Mouse (Mus musculus) neural tube, embryonic 14.5 days (tissue): ENCODE data around the gene 2010111I01Rik. TPM values are rescaled to one million over a fixed set of nuclear protein-coding genes. Genes with fewer than 3 reads are reported as not detected.

Source experiments
- ATAC-seq: fragments of 200-750 bp; cut with Nextera tagmentation; 2 replicates; pipeline ENCODE4 v1.8.0; 2017; ENCODE audit warnings: low read depth, mild to moderate bottlenecking, moderate TSS enrichment, moderate library complexity
- H3K27ac ChIP-seq: fragments of 300-500 bp; sonication (generic); 2 replicates; pipeline ENCODE4 v1.5.1; 2014; ENCODE audit warnings: low read depth, mild to moderate bottlenecking, control low read depth, low read length, moderate library complexity, mixed read lengths
- H3K27me3 ChIP-seq: fragments of 300-500 bp; sonication (generic); 2 replicates; pipeline ENCODE4 v1.6.1; 2014; ENCODE audit warnings: low read length; ENCODE audit not compliant: control insufficient read depth, insufficient read depth
- H3K36me3 ChIP-seq: fragments of 300-500 bp; sonication (generic); 2 replicates; pipeline ENCODE4 v1.6.1; 2014; ENCODE audit warnings: low read length, mixed read lengths; ENCODE audit not compliant: control insufficient read depth, insufficient read depth
- H3K4me1 ChIP-seq: fragments of 300-500 bp; sonication (generic); 2 replicates; pipeline ENCODE4 v1.6.1; 2014; ENCODE audit warnings: low read length; ENCODE audit not compliant: control insufficient read depth, insufficient read depth
- H3K4me2 ChIP-seq: fragments of 300-500 bp; sonication (generic); 2 replicates; pipeline ENCODE4 v1.6.1; 2014; ENCODE audit warnings: mild to moderate bottlenecking, low read depth, low read length, control low read depth
- H3K4me3 ChIP-seq: fragments of 300-500 bp; sonication (generic); 2 replicates; pipeline ENCODE4 v1.5.1; 2014; ENCODE audit warnings: low read depth, low read length, control low read depth, mixed read lengths
- H3K9ac ChIP-seq: fragments of 300-500 bp; sonication (generic); replicated peaks from 2 replicates; pipeline ENCODE4 v1.6.1; 2014; ENCODE audit warnings: low read depth, mild to moderate bottlenecking, control low read depth, low read length, mixed read lengths
- H3K9me3 ChIP-seq: fragments of 300-500 bp; sonication (generic); 2 replicates; pipeline ENCODE4 v1.6.1; 2016; ENCODE audit warnings: low read length; ENCODE audit not compliant: control insufficient read depth
- WGBS: fragments of 180-500 bp; shearing (Covaris S2); extraction: QIAGEN DNeasy Blood & Tissue Kit; methylation state at CpG from one replicate; pipeline ENCODE4 v1.1.7; 2014; 5-methylcytosine and 5-hydroxymethylcytosine counted together
- polyA plus RNA-seq: library from polyadenylated mRNA; unstranded; fragments of >200 nt; fragmentation: Nextera tagmentation; extraction: Ambion mirVana; gene quantifications from 2 replicates; pipeline ENCODE4 v1.2.1, GENCODE M21; 2014

Gene 2010111I01Rik
- polyA plus RNA-seq, 1 experiment from 2014 or later = 28.8 TPM

- WGBS = 71% methylated on average over 7 of the region's 7 CpGs
- H3K27ac ChIP-seq = no peak overlapping the region
- no peak for ATAC-seq
Measured at GRCm38 (mm10) chr13:63154851-63155571, 190.3 kb downstream of the 2010111I01Rik start.

GRCm38 (mm10) chr13:63156264-63156663 is 191.6 kb downstream of the 2010111I01Rik start:
- no peak overlapping the region for H3K4me3 ChIP-seq
- H3K9me3 ChIP-seq = no peaks in the 10 kb centered on the region
- H3K9ac ChIP-seq = no peak overlapping the region
- H3K27me3 ChIP-seq = no peaks in the 10 kb centered on the region
- H3K27ac ChIP-seq = no peak overlapping the region
- WGBS = 80% methylated on average over 10 of the region's 10 CpGs
- no peaks in the 10 kb centered on the region for H3K4me1 ChIP-seq
- H3K36me3 ChIP-seq = no peaks in the 10 kb centered on the region
- no peak overlapping the region for H3K4me2 ChIP-seq
- no peak for ATAC-seq

More at GRCm38 (mm10) chr13:63154851-63155571, 190.3 kb downstream of the 2010111I01Rik start:
- Histone ChIP-seq H3K4me3 (no peak overlapping the region), H3K9me3 (no peaks in the 10 kb centered on the region), H3K27me3 (no peaks in the 10 kb centered on the region), H3K4me1 (no peaks in the 10 kb centered on the region), H3K4me2 (no peak overlapping the region), H3K36me3 (no peaks in the 10 kb centered on the region), H3K9ac (no peak overlapping the region)

GRCm38 (mm10) chr13:63170282-63171073 is 205.8 kb downstream of the 2010111I01Rik start:
- H3K4me3 ChIP-seq = no peak overlapping the region
- H3K9ac ChIP-seq = no peak overlapping the region
- H3K27ac ChIP-seq = no peak overlapping the region
- ATAC-seq = no peak
- H3K4me2 ChIP-seq = no peak overlapping the region
- no peaks in the 10 kb centered on the region for H3K4me1 ChIP-seq
- WGBS = 57% methylated on average over 11 of the region's 11 CpGs
- no peaks in the 10 kb centered on the region for H3K9me3 ChIP-seq
- no peaks in the 10 kb centered on the region for H3K27me3 ChIP-seq
- H3K36me3 ChIP-seq = no peaks in the 10 kb centered on the region

GRCm38 (mm10) chr13:63171347-63172096 is 206.8 kb downstream of the 2010111I01Rik start:
- peak; percentile 45; the same call in 1 of the 2 replicates for ATAC-seq
- no peak overlapping the region for H3K4me2 ChIP-seq
- no peak overlapping the region for H3K4me3 ChIP-seq
- no peaks in the 10 kb centered on the region for H3K36me3 ChIP-seq
- no peak overlapping the region for H3K27ac ChIP-seq
- H3K27me3 ChIP-seq = no peaks in the 10 kb centered on the region
- no peak overlapping the region for H3K9ac ChIP-seq
- WGBS = 20% methylated on average over 13 of the region's 13 CpGs
- H3K4me1 ChIP-seq = no peaks in the 10 kb centered on the region
- H3K9me3 ChIP-seq = no peaks in the 10 kb centered on the region

GRCm38 (mm10) chr13:63172097-63172445 is 207.4 kb downstream of the 2010111I01Rik start:
- no peak overlapping the region for H3K4me3 ChIP-seq
- no peaks in the 10 kb centered on the region for H3K9me3 ChIP-seq
- no peak overlapping the region for H3K9ac ChIP-seq
- WGBS = 87% methylated on average over 3 of the region's 3 CpGs
- H3K4me1 ChIP-seq = no peaks in the 10 kb centered on the region
- no peaks in the 10 kb centered on the region for H3K36me3 ChIP-seq
- H3K27me3 ChIP-seq = no peaks in the 10 kb centered on the region
- no peak overlapping the region for H3K4me2 ChIP-seq
- H3K27ac ChIP-seq = no peak overlapping the region
- ATAC-seq = no peak

GRCm38 (mm10) chr13:63174252-63175020 is 209.7 kb downstream of the 2010111I01Rik start:
- Histone ChIP-seq H3K4me3 (no peak overlapping the region), H3K4me1 (no peaks in the 10 kb centered on the region), H3K36me3 (no peaks in the 10 kb centered on the region), H3K4me2 (no peak overlapping the region), H3K27me3 (no peaks in the 10 kb centered on the region), H3K9me3 (no peaks in the 10 kb centered on the region), H3K9ac (no peak overlapping the region), H3K27ac (no peak overlapping the region)
- no peak for ATAC-seq
- WGBS = 75% methylated on average over 6 of the region's 6 CpGs

DNA sequence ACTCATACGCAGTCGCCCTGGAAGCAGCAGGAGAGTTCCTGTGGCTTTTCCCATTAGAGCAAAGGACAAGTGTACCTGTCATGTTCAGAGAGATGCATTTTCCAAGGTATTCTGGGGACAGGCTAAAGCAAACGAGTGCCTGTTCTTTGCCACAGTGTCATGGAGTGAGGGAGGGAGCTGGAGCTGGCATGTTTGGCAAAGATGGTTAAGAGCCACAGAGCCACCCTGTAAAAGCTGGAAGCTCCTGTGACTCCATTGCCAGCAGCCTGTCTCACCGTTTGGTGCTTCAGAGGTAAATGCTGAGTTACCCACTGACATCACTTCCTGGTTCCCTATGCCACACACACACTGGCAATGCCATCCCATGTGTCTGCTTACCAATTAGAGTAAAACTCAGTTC is 211.4 kb downstream of the 2010111I01Rik start:
- Histone ChIP-seq H3K9ac (no peak overlapping the region), H3K4me1 (no peaks in the 10 kb centered on the region), H3K9me3 (no peaks in the 10 kb centered on the region), H3K36me3 (no peaks in the 10 kb centered on the region), H3K4me3 (no peak overlapping the region), H3K27me3 (no peaks in the 10 kb centered on the region), H3K4me2 (no peak overlapping the region), H3K27ac (no peak overlapping the region)
- WGBS = 84% methylated on average over 4 of the region's 4 CpGs
- ATAC-seq = no peak

- H3K4me2 ChIP-seq = no peak overlapping the region
- H3K27ac ChIP-seq = no peak overlapping the region
- no peak overlapping the region for H3K4me3 ChIP-seq
- H3K9me3 ChIP-seq = no peaks in the 10 kb centered on the region
- H3K27me3 ChIP-seq = no peaks in the 10 kb centered on the region
- 89% methylated on average over 4 of the region's 4 CpGs for WGBS
- H3K4me1 ChIP-seq = no peaks in the 10 kb centered on the region
- H3K36me3 ChIP-seq = no peaks in the 10 kb centered on the region
- ATAC-seq = no peak
- H3K9ac ChIP-seq = no peak overlapping the region
Measured at GRCm38 (mm10) chr13:63177232-63177631, 212.5 kb downstream of the 2010111I01Rik start.
